ENCODE assay signal across 9 mouse cellular contexts in genomic region chrX:143275202-143275601, GRCm38 (mm10).
A peak's percentile ranks its signal among the peaks of the same experiment; 100 is the strongest.
DNase-seq lines count a peak whose midpoint lies in the region; TF ChIP-seq lines count a peak whose summit lies in the region.
"Had no signal": no experiment of that assay in that cellular context is flagged by ENCODE, and none has a peak within 500 bp of the region (broad histone marks: within the 10 kb centered on the region; RNA-seq: fewer than 3 reads in every experiment).

No protein-coding gene starts in this region.

- no peak for TF ChIP-seq POLR2A in cortical plate, adult 2 months (IDR thresholded peaks at IDR 0.05; ENCODE audit: extremely low read depth, insufficient read depth, low read length)

- 0 out of 2 replicates have a peak, but pooled peaks have one; percentile 22 for TF ChIP-seq CTCF in cortical plate, adult 2 months (IDR thresholded peaks at IDR 0.05; ENCODE audit: extremely low read depth, insufficient read depth, low read length)

- H3K4me1 ChIP-seq in cortical plate, adult 2 months (ENCODE audit: control insufficient read depth, insufficient read depth, low read length) = no peaks in the 10 kb centered on the region
- H3K4me1 ChIP-seq: heart, embryonic 15.5 days had no signal

- peak; percentile 6 for DNase-seq in heart, postnatal 4 days
- DNase-seq in heart, postnatal 36 days = no peak
- peak; percentile 4 for DNase-seq in ovary, postnatal 36 days (ENCODE audit: low spot score)
- no peak for DNase-seq in ovary, postnatal 14 days (ENCODE audit: low spot score)
- DNase-seq in lung, postnatal 4 days = peak; percentile 16 to 18
- no peak for DNase-seq in spleen, postnatal 4 days (ENCODE audit: low spot score in 2 of 2)
- no peak for DNase-seq in layer of hippocampus, adult 9-10 months (ENCODE audit: low spot score)

- no peak overlapping the region for H3K27ac ChIP-seq in cortical plate, adult 2 months (ENCODE audit: insufficient read depth, low read length)
- H3K27ac ChIP-seq: heart, embryonic 15.5 days had no signal

- intact Hi-C loops in heart, postnatal 36 days (cut with DNase I) = loop anchor here (5.0 kb wide), 1 partner anchor 173 kb away; no protein-coding TSS in a partner anchor

- H3K4me3 ChIP-seq in cortical plate, adult 2 months (ENCODE audit: insufficient read depth, low read length) = no peak overlapping the region
- H3K4me3 ChIP-seq: heart, embryonic 15.5 days had no signal

Comparison
In these comparisons a context has a peak if more than half of its experiments do, and no peak if none do; other contexts are left out.
1. DNase-seq: peak in heart, postnatal 4 days (single experiment), ovary, postnatal 36 days (single experiment) and lung, postnatal 4 days (2 of 2); none in heart, postnatal 36 days (0 of 2), ovary, postnatal 14 days (single experiment), spleen, postnatal 4 days (0 of 2) and layer of hippocampus, adult 9-10 months (single experiment).